8 mouse cellular contexts compared by ENCODE assay signal in the genomic region with DNA sequence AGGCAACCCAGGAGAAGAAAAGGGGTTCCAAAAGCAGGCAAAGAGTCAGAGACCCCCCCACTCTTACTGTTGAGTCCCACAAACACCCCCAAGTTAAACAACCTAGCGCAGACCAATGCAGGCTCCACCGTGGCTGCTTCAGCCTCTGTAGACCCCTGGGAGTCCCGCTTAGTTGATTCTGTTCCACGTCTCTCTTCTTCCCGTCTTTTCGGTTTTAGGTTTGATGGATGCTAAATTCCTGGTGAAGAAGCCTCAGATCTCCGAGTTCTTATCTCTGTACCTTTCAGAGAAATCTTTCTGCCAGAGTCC. TPM values are rescaled to one million over a fixed set of nuclear protein-coding genes. Genes with fewer than 3 reads are reported as not detected.
DNase-seq lines count a peak whose midpoint lies in the region; ATAC-seq and TF ChIP-seq lines count a peak whose summit lies in the region.

No protein-coding gene starts in this region.

- TF ChIP-seq POLR2A in kidney, adult 2 months (IDR thresholded peaks at IDR 0.05; ENCODE audit: low read depth, low read length) = no peak
- no peak for TF ChIP-seq POLR2A in brain, embryonic 14.5 days (IDR thresholded peaks at IDR 0.05; ENCODE audit: borderline replicate concordance, extremely low read depth, insufficient read depth, insufficient read length, poor library complexity, severe bottlenecking)

- 3% methylated on average over 7 of the region's 7 CpGs for WGBS in kidney, adult 2 months
- 7% methylated on average over 7 of the region's 7 CpGs for WGBS in hindbrain, embryonic 15.5 days
- 7% methylated on average over 7 of the region's 7 CpGs for WGBS in midbrain, embryonic 13.5 days

- no peak for DNase-seq in kidney, adult 2 months
- no peak for DNase-seq in kidney, postnatal 36 days
- DNase-seq in brain, embryonic 14.5 days (ENCODE audit: low read depth) = peak; percentile 21
- no peak for DNase-seq in adrenal gland, adult (ENCODE audit: inconsistent age in 2 of 2, low spot score in 1 of 2)
- no peak for DNase-seq in cerebellum, adult 9-11 months
- DNase-seq in layer of hippocampus, postnatal 14 days (ENCODE audit: low spot score in 2 of 2) = no peak

- H3K36me3 ChIP-seq in kidney, adult 2 months (ENCODE audit: control insufficient read depth, insufficient read depth, low read length) = no peaks in the 10 kb centered on the region
- H3K36me3 ChIP-seq in hindbrain, embryonic 15.5 days = no peaks in the 10 kb centered on the region
- no peaks in the 10 kb centered on the region for H3K36me3 ChIP-seq in midbrain, embryonic 13.5 days

- no peak overlapping the region for H3K27ac ChIP-seq in kidney, adult 2 months (ENCODE audit: insufficient read depth, low read depth, low read length)
- peak overlapping the region; percentile 27; the same call in 1 of the 2 replicates for H3K27ac ChIP-seq in hindbrain, embryonic 15.5 days (replicated peaks)
- H3K27ac ChIP-seq in midbrain, embryonic 13.5 days = 0 out of 2 replicates have a peak overlapping the region, but pooled peaks have one; percentile 47

- H3K9ac ChIP-seq in hindbrain, embryonic 15.5 days = no peak overlapping the region
- H3K9ac ChIP-seq in midbrain, embryonic 13.5 days (replicated peaks) = peak overlapping the region; percentile 24; the same call in 1 of the 2 replicates

- peak overlapping the region; percentile 40 for H3K4me3 ChIP-seq in kidney, adult 2 months (ENCODE audit: insufficient read depth, low read depth, low read length)
- H3K4me3 ChIP-seq in hindbrain, embryonic 15.5 days = peak overlapping the region; percentile 20
- H3K4me3 ChIP-seq in midbrain, embryonic 13.5 days (replicated peaks) = peak overlapping the region; percentile 19

- no peaks in the 10 kb centered on the region for H3K9me3 ChIP-seq in hindbrain, embryonic 15.5 days
- H3K9me3 ChIP-seq in midbrain, embryonic 13.5 days = no peaks in the 10 kb centered on the region

- no peaks in the 10 kb centered on the region for H3K27me3 ChIP-seq in kidney, adult 2 months (replicated peaks; ENCODE audit: control insufficient read depth, insufficient read depth, low read length)
- H3K27me3 ChIP-seq in hindbrain, embryonic 15.5 days = no peaks in the 10 kb centered on the region
- peaks cover 19% of the 10 kb centered on the region for H3K27me3 ChIP-seq in midbrain, embryonic 13.5 days

- H3K4me1 ChIP-seq in kidney, adult 2 months (ENCODE audit: control insufficient read depth, insufficient read depth, low read length) = peaks cover 3% of the 10 kb centered on the region; the same call in 1 of the 2 replicates
- H3K4me1 ChIP-seq in hindbrain, embryonic 15.5 days (replicated peaks) = peaks cover 22% of the 10 kb centered on the region
- H3K4me1 ChIP-seq in midbrain, embryonic 13.5 days (replicated peaks) = peaks cover 21% of the 10 kb centered on the region

- H3K4me2 ChIP-seq in hindbrain, embryonic 15.5 days = peak overlapping the region; percentile 52
- H3K4me2 ChIP-seq in midbrain, embryonic 13.5 days (replicated peaks) = peak overlapping the region; percentile 49

- 0 out of 2 replicates have a peak, but pooled peaks have one; percentile 3 for ATAC-seq in hindbrain, embryonic 15.5 days (ENCODE audit: low FRiP score, low read depth)
- 0 out of 2 replicates have a peak, but pooled peaks have one; percentile 24 for ATAC-seq in midbrain, embryonic 13.5 days

- no peak for TF ChIP-seq CTCF in kidney, adult 2 months (conservative IDR thresholded peaks at IDR 0.05; ENCODE audit: insufficient read depth, insufficient read length, low read depth, low read length)
- no peak for TF ChIP-seq CTCF in brain, embryonic 14.5 days (IDR thresholded peaks at IDR 0.05; ENCODE audit: borderline replicate concordance, extremely low read depth, insufficient read depth, insufficient read length)

RNA-seq across cellular contexts. Expression of a gene that starts 26.5 kb away (rescaled TPM):
- 3.4 and 3.9 TPM in 2 replicates for polyA plus RNA-seq in kidney, adult 2 months (2012; rRNA removed)
- 10.0 and 24.6 TPM in 2 replicates for polyA plus RNA-seq in brain, embryonic 14.5 days (2012; rRNA removed)
- polyA plus RNA-seq in hindbrain, embryonic 15.5 days (2015; fragmentation: Nextera tagmentation; extraction: Ambion mirVana) = 11.4 and 12.1 TPM in 2 replicates
- polyA plus RNA-seq in midbrain, embryonic 13.5 days (2015; fragmentation: Nextera tagmentation; extraction: Ambion mirVana) = 7.2 and 9.3 TPM in 2 replicates
- total RNA-seq in layer of hippocampus, postnatal 14 days (2021) = 10 to 100 TPM; 36.6 to 44.4 TPM

RNA-seq across cellular contexts. Expression of a gene that starts 52.3 kb away (rescaled TPM):
- polyA plus RNA-seq in kidney, adult 2 months (2012; rRNA removed) = 23.8 and 27.3 TPM in 2 replicates
- polyA plus RNA-seq in brain, embryonic 14.5 days (2012; rRNA removed) = 34.2 and 46.3 TPM in 2 replicates
- 9.1 and 10.6 TPM in 2 replicates for polyA plus RNA-seq in hindbrain, embryonic 15.5 days (2015; fragmentation: Nextera tagmentation; extraction: Ambion mirVana)
- 8.2 and 9.4 TPM in 2 replicates for polyA plus RNA-seq in midbrain, embryonic 13.5 days (2015; fragmentation: Nextera tagmentation; extraction: Ambion mirVana)
- total RNA-seq in layer of hippocampus, postnatal 14 days (2021) = 100 to 1,000 TPM in 1 of 2 experiments, 10 to 100 TPM in 1; 97.4 to 115 TPM
